Mouse (Mus musculus) c-Kit-positive CD71-negative TER-119-negative erythroid progenitor cells, embryonic 14.5 days (primary cell): ENCODE measurements at regions not wholly inside any gene's neighbourhood (a gene's known extent, or its start where the extent isn't known, plus 50 kb on each side); places are given as distances from the start of the nearest gene placed in this dataset.
A peak's percentile ranks its signal among the peaks of the same experiment; 100 is the strongest.

Experiments used
- DNase-seq: peaks from one replicate; pipeline ENCODE4 v3.0.0-alpha.2; 2013; ENCODE audit warnings: low read depth

- DNase-seq: no peak
Measured at GRCm38 (mm10) chr5:141138771-141139360, 102.4 kb upstream of the Sdk1 start.

GRCm38 (mm10) chr5:141139361-141139912 lies 101.9 kb upstream of the Sdk1 start:
- no peak for DNase-seq

GRCm38 (mm10) chr5:141160391-141160790 lies 80.9 kb upstream of the Sdk1 start:
- peak; percentile 4 for DNase-seq

- no peak for DNase-seq
Measured at GRCm38 (mm10) chr5:141160956-141161355, 80.3 kb upstream of the Sdk1 start.

GRCm38 (mm10) chr5:141182442-141182841 lies 58.8 kb upstream of the Sdk1 start:
- DNase-seq: no peak

- no peak for DNase-seq
Measured at GRCm38 (mm10) chr5:141189033-141189432, 52.3 kb upstream of the Sdk1 start.
